Mouse (Mus musculus): ENCODE results near the gene Atp8a1. TPM values are rescaled to one million over a fixed set of nuclear protein-coding genes. Genes with fewer than 3 reads are reported as not detected.

Gene Atp8a1
- polyA plus RNA-seq, 1 experiment from 2014 or later = 26.9 TPM

DNA sequence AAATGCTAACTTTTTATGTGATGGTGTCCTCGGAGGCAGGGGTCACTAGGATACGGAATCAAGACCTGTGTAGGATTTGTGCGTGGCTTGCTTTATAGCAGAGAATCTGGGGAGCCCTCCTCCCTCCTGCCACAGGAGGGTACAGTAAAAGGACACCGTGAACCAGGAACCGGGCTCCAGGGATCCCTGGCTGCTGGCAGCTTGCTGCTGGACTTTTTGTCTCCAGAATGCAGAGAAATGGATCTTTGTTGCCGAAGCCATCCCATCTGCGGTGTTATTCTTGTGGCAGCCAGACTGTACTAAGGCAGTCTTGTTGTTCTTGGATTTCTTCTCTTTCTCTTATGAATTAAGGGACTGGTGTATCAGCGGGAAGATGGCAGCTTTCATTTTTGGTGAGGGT, 159.2 kb downstream of the Atp8a1 start:
- no peak overlapping the region for H3K9ac ChIP-seq (ENCODE audit: low read length)
- H3K9me3 ChIP-seq (ENCODE audit: control insufficient read depth, low read length) = no peaks in the 10 kb centered on the region
- DNase-seq (ENCODE audit: low spot score) (no peak), ATAC-seq (ENCODE audit: insufficient read depth, low FRiP score, low TSS enrichment) (no peak)
- H3K27ac ChIP-seq (ENCODE audit: low read depth, low read length) = no peak overlapping the region
- H3K4me1 ChIP-seq (ENCODE audit: control insufficient read depth, insufficient read depth, low read length) = no peaks in the 10 kb centered on the region
- no peak overlapping the region for H3K4me2 ChIP-seq (ENCODE audit: low read depth)
- WGBS = 95% methylated on average over 8 of the region's 8 CpGs
- H3K36me3 ChIP-seq (ENCODE audit: control insufficient read depth, insufficient read depth, low read length) = no peaks in the 10 kb centered on the region
- H3K4me3 ChIP-seq (ENCODE audit: low read depth, low read length) = no peak overlapping the region
- H3K27me3 ChIP-seq (ENCODE audit: control insufficient read depth, insufficient read depth, low read length) = no peaks in the 10 kb centered on the region

DNA sequence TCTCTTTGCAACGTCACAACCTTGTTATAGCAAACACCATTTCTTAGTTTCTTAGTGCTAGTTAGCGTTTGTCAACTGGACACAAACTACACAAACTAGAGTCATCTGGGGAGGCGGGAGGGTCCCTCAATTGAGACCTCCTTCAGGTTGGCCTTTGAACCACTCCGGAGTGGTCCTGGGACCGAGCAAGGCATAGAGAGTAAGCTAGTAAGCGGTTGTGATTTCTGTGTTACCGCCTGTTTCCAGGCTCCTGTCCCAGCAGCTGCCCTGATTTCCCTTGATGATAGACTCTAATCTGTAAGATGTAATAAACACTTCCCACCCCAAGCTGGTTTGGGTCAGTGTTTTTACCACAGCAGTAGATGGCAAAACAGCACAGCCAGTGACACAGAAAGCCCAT, 161.3 kb downstream of the Atp8a1 start:
- ATAC-seq (ENCODE audit: insufficient read depth, low FRiP score, low TSS enrichment) (no peak), DNase-seq (ENCODE audit: low spot score) (no peak)
- H3K27me3 ChIP-seq (ENCODE audit: control insufficient read depth, insufficient read depth, low read length) = no peaks in the 10 kb centered on the region
- H3K9ac ChIP-seq (ENCODE audit: low read length) = no peak overlapping the region
- WGBS = 86% methylated on average over 7 of the region's 7 CpGs
- H3K9me3 ChIP-seq (ENCODE audit: control insufficient read depth, low read length) = no peaks in the 10 kb centered on the region
- H3K4me3 ChIP-seq (ENCODE audit: low read depth, low read length) = no peak overlapping the region
- no peaks in the 10 kb centered on the region for H3K36me3 ChIP-seq (ENCODE audit: control insufficient read depth, insufficient read depth, low read length)
- H3K4me2 ChIP-seq (ENCODE audit: low read depth) = no peak overlapping the region
- H3K4me1 ChIP-seq (ENCODE audit: control insufficient read depth, insufficient read depth, low read length) = no peaks in the 10 kb centered on the region
- H3K27ac ChIP-seq (ENCODE audit: low read depth, low read length) = no peak overlapping the region

DNA sequence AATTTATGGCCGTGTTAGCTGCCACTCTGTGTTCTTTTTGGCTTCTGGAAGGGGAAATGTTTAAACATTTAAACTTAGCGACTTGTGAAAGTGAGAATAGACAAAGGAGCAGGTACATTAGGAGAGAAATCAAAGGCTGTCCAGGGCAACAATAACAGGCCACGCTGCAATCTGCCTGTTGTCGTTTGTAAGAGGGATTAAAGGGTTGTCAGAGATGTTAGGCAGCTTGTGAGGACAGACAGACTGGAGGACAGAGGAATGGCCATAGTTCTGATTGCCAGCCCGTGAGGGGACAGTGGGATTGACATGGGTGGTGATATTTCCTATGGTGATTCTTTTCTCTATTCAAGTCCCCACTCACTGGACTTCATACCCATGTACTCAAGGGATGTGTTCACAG, 161.8 kb downstream of the Atp8a1 start:
- DNase-seq (ENCODE audit: low spot score) = no peak
- H3K9ac ChIP-seq (ENCODE audit: low read length) = no peak overlapping the region
- WGBS = 65% methylated on average over 5 of the region's 5 CpGs

DNA sequence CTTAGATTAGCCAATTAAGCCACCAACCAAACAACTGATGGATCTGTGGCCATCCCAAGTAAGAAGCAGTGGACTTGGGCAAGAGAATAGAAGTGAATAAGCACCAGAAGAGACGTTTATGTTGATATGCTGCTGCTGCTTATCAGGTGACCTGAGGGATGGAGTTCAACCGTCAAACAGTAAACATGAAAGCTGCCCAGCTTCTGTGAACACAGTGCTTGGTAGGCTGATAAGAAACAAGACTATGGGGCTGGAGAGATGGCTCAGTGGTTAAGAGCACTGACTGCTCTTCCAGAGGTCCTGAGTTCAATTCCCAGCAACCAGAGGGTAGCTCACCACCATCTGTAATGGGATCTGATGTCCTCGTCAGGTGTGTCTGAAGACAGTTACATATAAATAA, 168.4 kb downstream of the Atp8a1 start:
- 84% methylated on average over 3 of the region's 3 CpGs for WGBS
- Histone ChIP-seq H3K36me3 (ENCODE audit: control insufficient read depth, insufficient read depth, low read length) (no peaks in the 10 kb centered on the region), H3K9me3 (ENCODE audit: control insufficient read depth, low read length) (no peaks in the 10 kb centered on the region)

More for the DNA sequence above, 161.8 kb downstream of the Atp8a1 start:
- Histone ChIP-seq H3K4me1 (ENCODE audit: control insufficient read depth, insufficient read depth, low read length) (no peaks in the 10 kb centered on the region), H3K4me2 (ENCODE audit: low read depth) (no peak overlapping the region), H3K4me3 (ENCODE audit: low read depth, low read length) (no peak overlapping the region), H3K36me3 (ENCODE audit: control insufficient read depth, insufficient read depth, low read length) (no peaks in the 10 kb centered on the region), H3K27ac (ENCODE audit: low read depth, low read length) (no peak overlapping the region), H3K27me3 (ENCODE audit: control insufficient read depth, insufficient read depth, low read length) (no peaks in the 10 kb centered on the region), H3K9me3 (ENCODE audit: control insufficient read depth, low read length) (no peaks in the 10 kb centered on the region)
- ATAC-seq (ENCODE audit: insufficient read depth, low FRiP score, low TSS enrichment) = no peak

DNA sequence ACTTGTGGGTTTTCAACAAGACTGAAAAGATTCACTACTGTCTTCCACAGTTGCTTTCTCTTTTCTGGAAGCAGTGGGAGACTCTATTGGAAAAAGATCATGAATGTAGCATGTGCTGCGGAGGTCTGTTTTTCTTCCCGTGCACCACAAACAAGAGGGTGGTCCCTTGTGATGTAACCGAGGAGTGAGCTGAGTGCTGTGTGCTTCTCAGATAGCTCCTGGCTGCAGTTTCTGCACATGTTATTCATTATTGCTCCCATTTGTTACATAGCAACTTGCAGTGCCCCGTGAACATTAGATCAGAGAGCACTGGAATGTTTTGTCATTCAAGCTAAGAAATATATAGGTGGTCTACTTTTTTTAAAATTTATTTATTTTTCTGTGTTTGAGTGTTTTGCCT, 174.2 kb downstream of the Atp8a1 start:
- no peaks in the 10 kb centered on the region for H3K36me3 ChIP-seq (ENCODE audit: control insufficient read depth, insufficient read depth, low read length)
- no peaks in the 10 kb centered on the region for H3K27me3 ChIP-seq (ENCODE audit: control insufficient read depth, insufficient read depth, low read length)
- DNase-seq (ENCODE audit: low spot score) = no peak
- ATAC-seq (ENCODE audit: insufficient read depth, low FRiP score, low TSS enrichment) = no peak
- H3K4me3 ChIP-seq (ENCODE audit: low read depth, low read length) = no peak overlapping the region
- no peak overlapping the region for H3K4me2 ChIP-seq (ENCODE audit: low read depth)
- 67% methylated on average over 4 of the region's 4 CpGs for WGBS
- H3K9ac ChIP-seq (ENCODE audit: low read length) = no peak overlapping the region
- no peak overlapping the region for H3K27ac ChIP-seq (ENCODE audit: low read depth, low read length)
- no peaks in the 10 kb centered on the region for H3K9me3 ChIP-seq (ENCODE audit: control insufficient read depth, low read length)
- no peaks in the 10 kb centered on the region for H3K4me1 ChIP-seq (ENCODE audit: control insufficient read depth, insufficient read depth, low read length)

More for the DNA sequence above, 168.4 kb downstream of the Atp8a1 start:
- Histone ChIP-seq H3K4me3 (ENCODE audit: low read depth, low read length) (no peak overlapping the region), H3K27ac (ENCODE audit: low read depth, low read length) (no peak overlapping the region), H3K27me3 (ENCODE audit: control insufficient read depth, insufficient read depth, low read length) (no peaks in the 10 kb centered on the region), H3K4me1 (ENCODE audit: control insufficient read depth, insufficient read depth, low read length) (no peaks in the 10 kb centered on the region), H3K9ac (ENCODE audit: low read length) (no peak overlapping the region), H3K4me2 (ENCODE audit: low read depth) (no peak overlapping the region)
- ATAC-seq (ENCODE audit: insufficient read depth, low FRiP score, low TSS enrichment) (no peak), DNase-seq (ENCODE audit: low spot score) (no peak)

DNA sequence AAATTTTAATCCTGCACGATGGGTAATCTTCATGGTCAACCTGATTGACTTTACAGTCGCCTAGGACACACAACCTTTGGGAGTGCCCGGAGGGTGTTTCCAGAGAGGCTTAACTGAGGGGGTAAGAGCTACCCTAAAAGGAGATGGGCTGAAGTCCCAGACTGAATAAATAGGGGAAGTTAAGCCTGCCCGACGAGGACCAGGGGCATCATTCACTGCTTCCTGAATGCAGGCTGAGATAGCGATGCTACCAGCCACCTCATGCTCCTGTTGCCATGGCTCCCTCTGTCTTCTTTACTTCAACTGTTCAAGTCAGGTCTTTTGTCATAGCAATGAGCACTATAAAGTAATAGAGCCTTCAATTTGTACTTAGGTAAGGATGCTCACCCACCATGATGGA, 177.1 kb downstream of the Atp8a1 start:
- 78% methylated on average over 6 of the region's 6 CpGs for WGBS
- Histone ChIP-seq H3K4me1 (ENCODE audit: control insufficient read depth, insufficient read depth, low read length) (no peaks in the 10 kb centered on the region), H3K36me3 (ENCODE audit: control insufficient read depth, insufficient read depth, low read length) (no peaks in the 10 kb centered on the region), H3K9me3 (ENCODE audit: control insufficient read depth, low read length) (no peaks in the 10 kb centered on the region), H3K27me3 (ENCODE audit: control insufficient read depth, insufficient read depth, low read length) (no peaks in the 10 kb centered on the region), H3K27ac (ENCODE audit: low read depth, low read length) (no peak overlapping the region), H3K4me2 (ENCODE audit: low read depth) (no peak overlapping the region), H3K4me3 (ENCODE audit: low read depth, low read length) (no peak overlapping the region), H3K9ac (ENCODE audit: low read length) (no peak overlapping the region)
- no peak for ATAC-seq (ENCODE audit: insufficient read depth, low FRiP score, low TSS enrichment)
- no peak for DNase-seq (ENCODE audit: low spot score)

DNA sequence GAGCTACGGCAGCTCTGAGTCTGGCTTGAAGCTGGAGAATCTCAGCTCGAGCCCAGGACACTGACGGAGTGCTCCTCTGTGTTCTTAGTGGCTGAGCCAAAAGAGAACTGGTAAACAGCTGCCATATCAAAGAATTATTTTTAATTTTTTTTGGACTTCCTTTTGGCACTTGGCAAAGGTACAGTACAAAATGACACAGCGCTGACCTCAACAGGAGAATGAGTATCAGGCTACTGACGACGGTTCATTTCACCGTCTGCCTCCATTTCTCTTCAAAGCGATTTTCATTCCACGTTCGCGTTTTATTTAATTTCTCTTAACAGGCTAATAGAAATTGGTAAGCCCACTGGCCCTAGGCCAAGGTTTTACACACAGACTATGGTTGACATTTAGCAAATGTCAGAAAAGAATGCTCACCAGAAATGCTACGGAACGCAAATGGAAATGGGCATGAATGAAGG, 177.8 kb downstream of the Atp8a1 start:
- Histone ChIP-seq H3K36me3 (ENCODE audit: control insufficient read depth, insufficient read depth, low read length) (no peaks in the 10 kb centered on the region), H3K9me3 (ENCODE audit: control insufficient read depth, low read length) (no peaks in the 10 kb centered on the region), H3K4me2 (ENCODE audit: low read depth) (no peak overlapping the region), H3K9ac (ENCODE audit: low read length) (no peak overlapping the region), H3K4me3 (ENCODE audit: low read depth, low read length) (no peak overlapping the region), H3K27me3 (ENCODE audit: control insufficient read depth, insufficient read depth, low read length) (no peaks in the 10 kb centered on the region), H3K27ac (ENCODE audit: low read depth, low read length) (no peak overlapping the region), H3K4me1 (ENCODE audit: control insufficient read depth, insufficient read depth, low read length) (no peaks in the 10 kb centered on the region)
- DNase-seq (ENCODE audit: low spot score) (no peak), ATAC-seq (ENCODE audit: insufficient read depth, low FRiP score, low TSS enrichment) (no peak)
- WGBS = 81% methylated on average over 13 of the region's 13 CpGs

DNA sequence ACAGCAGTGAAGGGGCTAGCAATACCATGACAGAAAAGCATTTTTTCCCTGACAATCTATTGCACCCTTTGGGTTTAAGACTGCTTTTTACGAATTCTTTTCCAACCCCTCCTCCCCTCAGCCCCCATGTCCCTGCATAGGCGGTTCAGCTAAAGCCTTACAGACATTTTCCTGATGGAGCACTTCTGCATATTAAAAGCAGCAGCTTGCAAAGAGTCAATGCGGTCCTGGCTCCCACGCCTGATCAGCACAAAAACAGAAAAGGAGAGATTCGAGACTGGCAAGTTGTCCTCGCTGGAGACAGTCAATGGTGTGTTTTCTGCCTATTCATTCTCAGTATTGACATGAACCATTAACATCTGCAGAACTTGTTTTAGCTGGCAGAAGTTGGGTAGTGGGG, 184.5 kb downstream of the Atp8a1 start:
- no peak overlapping the region for H3K4me3 ChIP-seq (ENCODE audit: low read depth, low read length)
- H3K9ac ChIP-seq (ENCODE audit: low read length) = no peak overlapping the region
- no peak overlapping the region for H3K4me2 ChIP-seq (ENCODE audit: low read depth)
- no peaks in the 10 kb centered on the region for H3K4me1 ChIP-seq (ENCODE audit: control insufficient read depth, insufficient read depth, low read length)
- H3K36me3 ChIP-seq (ENCODE audit: control insufficient read depth, insufficient read depth, low read length) = no peaks in the 10 kb centered on the region
- DNase-seq (ENCODE audit: low spot score) (no peak), ATAC-seq (ENCODE audit: insufficient read depth, low FRiP score, low TSS enrichment) (no peak)
- 34% methylated on average over 6 of the region's 6 CpGs for WGBS
- H3K9me3 ChIP-seq (ENCODE audit: control insufficient read depth, low read length) = no peaks in the 10 kb centered on the region
- no peak overlapping the region for H3K27ac ChIP-seq (ENCODE audit: low read depth, low read length)
- 0 out of 2 replicates have a peak, but pooled peaks cover 3% of the 10 kb centered on the region for H3K27me3 ChIP-seq (ENCODE audit: control insufficient read depth, insufficient read depth, low read length)

DNA sequence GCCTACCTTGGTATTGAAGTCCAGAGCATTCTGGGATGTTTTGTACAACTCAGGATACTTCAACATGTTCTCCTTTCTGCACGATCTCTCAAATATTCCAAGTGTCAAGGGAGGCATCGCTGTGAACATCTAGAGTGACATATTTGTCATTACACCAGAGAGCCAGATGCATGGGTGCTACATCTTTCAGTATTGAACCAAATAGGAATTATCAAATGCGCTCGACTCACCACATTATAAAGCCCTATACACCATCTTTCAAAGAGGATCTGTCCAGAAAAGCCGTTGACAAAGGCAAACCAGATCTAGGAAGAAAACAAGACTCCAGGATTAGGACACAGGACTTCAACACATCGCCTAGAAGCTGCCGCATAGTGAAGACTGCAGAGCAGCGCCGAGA, 187.4 kb downstream of the Atp8a1 start:
- ATAC-seq (ENCODE audit: insufficient read depth, low FRiP score, low TSS enrichment) (no peak), DNase-seq (ENCODE audit: low spot score) (no peak)
- Histone ChIP-seq H3K9me3 (ENCODE audit: control insufficient read depth, low read length) (no peaks in the 10 kb centered on the region), H3K27ac (ENCODE audit: low read depth, low read length) (no peak overlapping the region), H3K4me2 (ENCODE audit: low read depth) (no peak overlapping the region), H3K4me1 (ENCODE audit: control insufficient read depth, insufficient read depth, low read length) (peaks cover 10% of the 10 kb centered on the region; the same call in 1 of the 2 replicates), H3K27me3 (ENCODE audit: control insufficient read depth, insufficient read depth, low read length) (0 out of 2 replicates have a peak, but pooled peaks cover 3% of the 10 kb centered on the region), H3K36me3 (ENCODE audit: control insufficient read depth, insufficient read depth, low read length) (no peaks in the 10 kb centered on the region), H3K4me3 (ENCODE audit: low read depth, low read length) (no peak overlapping the region), H3K9ac (ENCODE audit: low read length) (no peak overlapping the region)
- WGBS = 92% methylated on average over 9 of the region's 9 CpGs

Data from neural tube, embryonic 11.5 days (tissue).